Mouse (Mus musculus) olfactory bulb, adult 2 months (tissue): ENCODE data around the gene Odf2. TPM values are rescaled to one million over a fixed set of nuclear protein-coding genes. Genes with fewer than 3 reads are reported as not detected.

ENCODE experiments used
- H3K27ac ChIP-seq: fragments of 200-500 bp; 2 replicates; pipeline ENCODE4 v1.5.1; 2012; ENCODE audit warnings: low read depth, low read length; ENCODE audit not compliant: insufficient read depth
- H3K4me1 ChIP-seq: fragments of 200-500 bp; 2 replicates; pipeline ENCODE4 v1.6.1; 2012; ENCODE audit warnings: low read length; ENCODE audit not compliant: control insufficient read depth, insufficient read depth
- H3K4me3 ChIP-seq: fragments of 200-500 bp; 2 replicates; pipeline ENCODE4 v1.5.1; 2012; ENCODE audit warnings: mild to moderate bottlenecking, low read depth, low read length, moderate library complexity; ENCODE audit not compliant: insufficient read depth
- CTCF ChIP-seq: fragments of 200-500 bp; IDR thresholded peaks from 2 replicates; pipeline ENCODE4 v1.5.1; 2012; ENCODE audit warnings: low read depth, mild to moderate bottlenecking, low read length, moderate library complexity; ENCODE audit not compliant: insufficient read depth
- POLR2A ChIP-seq: fragments of 200-500 bp; IDR thresholded peaks from 2 replicates; pipeline ENCODE4 v1.6.1; 2012; ENCODE audit warnings: mild to moderate bottlenecking, low read depth, low read length, moderate library complexity; ENCODE audit not compliant: insufficient read depth
- WGBS: fragments of 180-500 bp; shearing (Covaris S2); methylation state at CpG from one replicate; pipeline ENCODE4 v1.1.7; 2018; 5-methylcytosine and 5-hydroxymethylcytosine counted together
- polyA plus RNA-seq: library from polyadenylated mRNA; stranded (reverse); fragments of >200 nt; gene quantifications from 2 replicates; pipeline ENCODE4 v1.2.4, GENCODE M21; 2012; ENCODE audit warnings: low replicate concordance; ENCODE audit not compliant: missing spikeins, insufficient read depth, insufficient read length

Odf2 gene
- polyA plus RNA-seq, 1 experiment = 472 TPM

DNA sequence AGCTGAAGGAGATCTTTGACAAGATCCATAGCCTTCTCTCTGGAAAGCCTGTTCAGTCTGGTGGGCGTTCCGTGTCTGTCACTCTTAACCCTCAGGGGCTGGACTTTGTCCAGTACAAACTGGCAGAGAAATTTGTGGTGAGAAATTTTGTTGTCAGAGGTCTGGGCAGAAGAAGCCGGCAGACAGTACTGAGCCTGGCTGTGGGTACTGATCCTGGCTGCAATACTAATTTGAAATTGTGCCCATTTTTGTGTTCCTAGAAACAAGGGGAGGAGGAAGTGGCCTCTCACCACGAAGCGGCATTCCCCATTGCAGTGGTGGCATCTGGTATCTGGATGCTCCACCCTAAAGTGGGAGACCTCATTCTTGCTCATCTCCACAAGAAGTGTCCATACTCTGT, 59.9 kb downstream of the Odf2 start:
- Histone ChIP-seq H3K27ac (no peak overlapping the region), H3K4me1 (no peaks in the 10 kb centered on the region), H3K4me3 (no peak overlapping the region)
- 70% methylated on average over 5 of the region's 5 CpGs for WGBS
- TF ChIP-seq POLR2A (no peak), CTCF (no peak)

DNA sequence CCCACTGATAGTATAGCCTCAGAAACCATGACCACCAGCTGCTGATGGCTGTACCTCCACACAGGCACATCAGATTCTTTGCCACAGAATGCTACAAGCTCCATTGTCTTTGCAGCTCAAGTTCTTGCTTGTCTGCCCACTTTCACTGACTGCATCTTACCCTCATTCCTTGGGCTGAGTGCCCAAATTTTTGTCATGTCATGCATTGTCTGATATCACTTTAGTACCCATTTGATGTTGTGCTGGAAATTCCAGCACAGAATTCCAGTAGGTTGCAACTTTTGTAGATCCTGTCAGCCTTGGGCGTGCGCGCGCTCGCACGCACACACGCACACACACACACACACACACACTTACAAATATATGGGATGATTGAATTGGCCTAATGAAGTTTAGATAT, 72.2 kb downstream of the Odf2 start:
- H3K4me3 ChIP-seq = no peak overlapping the region
- no peak for TF ChIP-seq POLR2A
- TF ChIP-seq CTCF = no peak
- no peak overlapping the region for H3K27ac ChIP-seq
- 98% methylated on average over 7 of the region's 7 CpGs for WGBS
- peaks cover 4% of the 10 kb centered on the region for H3K4me1 ChIP-seq

DNA sequence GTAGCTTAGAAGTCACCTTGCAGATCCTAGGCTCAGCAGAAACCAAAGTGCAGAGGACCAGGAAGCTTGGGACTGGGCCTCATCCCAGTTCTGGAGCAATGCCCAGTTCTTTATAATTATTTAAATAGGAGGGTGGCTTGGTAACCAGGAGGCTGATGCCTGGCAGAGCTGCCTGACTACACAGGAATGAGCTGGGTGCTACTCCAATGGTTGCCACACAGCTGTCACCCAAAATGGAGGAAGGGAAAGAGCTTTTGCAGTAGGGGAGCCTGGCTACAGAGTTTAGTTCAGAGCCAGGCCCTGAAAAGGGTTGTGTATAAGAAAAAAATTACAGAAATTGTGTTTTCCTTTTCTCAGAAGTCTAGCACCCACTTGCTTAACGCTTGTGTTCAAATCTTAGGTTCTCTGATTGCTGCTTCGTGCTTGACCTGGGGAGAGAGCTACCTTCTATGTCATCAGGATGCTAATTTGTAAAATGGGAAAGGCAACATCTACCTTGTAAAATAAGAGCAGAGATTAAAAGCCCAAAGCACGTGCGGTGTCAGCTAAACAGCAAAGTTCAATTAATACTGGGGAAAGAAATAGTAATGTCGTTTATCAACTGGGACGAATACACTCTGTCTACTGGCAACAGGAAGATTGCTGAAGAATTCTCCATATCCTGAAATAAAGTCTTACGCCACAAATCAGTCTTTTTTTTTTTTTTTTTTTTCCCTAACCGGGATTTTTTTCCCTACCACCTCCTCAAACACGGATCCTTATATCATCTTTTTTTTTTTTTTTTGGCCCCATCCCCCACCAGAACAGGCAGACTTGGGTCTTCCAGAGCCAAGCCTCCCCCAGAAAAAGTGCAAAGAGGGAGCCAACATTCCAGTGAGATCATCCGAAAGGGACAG, 75.6 kb downstream of the Odf2 start:
- Histone ChIP-seq H3K4me3 (peak overlapping the region; percentile 58), H3K27ac (peak overlapping the region; percentile 82), H3K4me1 (peaks cover 10% of the 10 kb centered on the region)
- TF ChIP-seq CTCF (no peak), POLR2A (no peak)
- WGBS = 7% methylated on average over 10 of the region's 10 CpGs

DNA sequence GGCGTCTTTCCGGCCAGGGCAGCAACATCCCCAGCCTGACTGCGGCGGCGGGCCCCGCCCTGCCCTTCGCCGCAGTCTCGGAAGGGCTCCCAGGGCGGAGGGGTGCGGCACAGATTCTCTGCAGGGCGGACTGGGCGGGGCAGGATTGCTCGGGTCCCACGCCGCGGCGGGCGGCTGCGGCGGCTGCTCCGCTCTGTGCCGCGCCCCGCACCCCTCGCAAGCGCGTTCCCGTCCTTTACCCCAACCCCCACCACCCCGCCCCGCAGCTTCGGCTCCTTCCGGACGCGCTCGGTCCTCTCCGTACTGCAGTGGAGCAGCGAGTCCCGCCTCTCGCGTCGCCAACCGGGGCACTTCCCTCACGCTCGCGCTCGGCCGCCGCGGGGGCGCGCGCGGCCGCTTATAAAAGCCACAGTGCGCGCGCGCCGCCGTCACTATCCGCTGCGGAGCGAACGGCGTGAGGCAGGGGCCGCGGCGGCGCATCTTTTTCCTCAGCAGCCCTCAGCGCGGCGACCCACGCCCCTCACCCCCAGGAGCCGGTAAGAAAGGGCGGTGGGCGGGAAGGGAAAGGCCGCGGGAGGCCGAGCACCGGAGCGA, 76.3 kb downstream of the Odf2 start, which contains the start of gene Sptan1:
Gene Sptan1, plus strand, starts transcription at position 311 of the 594 bp plus-strand sequence.
- Histone ChIP-seq H3K27ac (peak within 1 kb of the TSS; percentile 89), H3K4me3 (peak within 1 kb of the TSS; percentile 83), H3K4me1 (peaks cover 10% of the 10 kb centered on the region)
- TF ChIP-seq CTCF (no peak), POLR2A (peak; percentile 100)
- under 1% methylated on average over 82 of the region's 82 CpGs for WGBS

DNA sequence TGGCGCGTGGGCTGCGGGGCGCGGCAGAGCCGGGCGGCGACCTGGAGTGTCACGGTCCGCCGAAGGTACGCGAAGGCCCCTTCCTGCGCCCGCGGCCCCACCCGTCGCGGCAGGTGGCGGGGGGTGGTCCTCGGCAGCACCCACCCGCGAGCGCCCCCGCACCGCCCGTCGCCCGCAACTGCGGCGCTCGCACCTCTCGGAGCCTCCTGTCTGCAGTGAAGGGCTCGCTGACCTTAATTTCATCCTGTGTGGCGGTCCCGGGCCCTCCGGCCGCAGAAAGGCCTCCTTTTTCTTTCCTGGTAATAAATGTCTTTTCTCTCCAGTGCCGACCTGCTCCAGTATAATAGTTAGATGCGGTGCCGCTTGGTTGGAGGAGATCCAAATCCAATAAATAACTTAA, 76.9 kb downstream of the Odf2 start:
- no peak for TF ChIP-seq CTCF
- under 1% methylated on average over 41 of the region's 41 CpGs for WGBS
- Histone ChIP-seq H3K27ac (peak overlapping the region; percentile 89), H3K4me1 (peaks cover 10% of the 10 kb centered on the region), H3K4me3 (peak overlapping the region; percentile 83)

DNA sequence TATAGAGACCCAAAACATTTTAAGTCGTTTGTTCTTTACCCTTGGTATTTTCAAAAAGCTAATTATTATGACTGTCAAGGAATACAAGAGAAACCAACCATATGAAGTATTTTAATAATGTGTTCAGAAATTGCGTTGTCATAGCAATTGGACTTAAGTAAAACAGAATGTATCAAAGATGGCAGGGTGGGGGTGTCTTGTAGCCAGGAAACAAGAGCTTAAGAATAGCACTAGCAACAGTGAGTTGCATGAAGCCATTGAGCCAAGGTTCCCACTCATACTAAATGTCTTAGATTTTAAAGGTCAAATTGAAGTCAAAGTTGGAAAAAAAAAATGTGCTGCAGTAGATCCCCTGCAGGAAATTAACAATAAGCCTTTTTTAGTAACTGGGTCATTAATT, 77.8 kb downstream of the Odf2 start:
- H3K4me1 ChIP-seq = peaks cover 12% of the 10 kb centered on the region
- no peak for TF ChIP-seq POLR2A

DNA sequence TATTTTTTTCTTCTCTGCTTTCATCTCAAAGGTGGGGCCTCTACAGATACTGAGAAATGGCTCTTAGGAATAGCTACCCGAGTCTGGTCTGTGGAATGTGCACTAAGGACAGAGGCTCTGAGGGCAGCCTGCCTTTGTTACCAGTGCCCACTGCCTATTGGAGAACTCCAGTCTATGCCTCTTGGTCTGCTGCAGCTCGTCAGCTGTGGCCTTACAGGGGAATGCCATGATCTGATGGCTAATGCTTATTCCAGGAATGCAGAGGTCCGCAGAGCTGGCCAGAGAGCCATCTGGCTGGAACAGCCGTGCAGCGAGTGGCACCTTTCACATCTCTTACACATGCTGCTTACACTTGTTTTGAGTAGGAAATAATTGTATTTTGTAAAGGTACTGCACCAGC, 78.7 kb downstream of the Odf2 start:
- Histone ChIP-seq H3K27ac (no peak overlapping the region), H3K4me3 (peak overlapping the region; percentile 12; the same call in 1 of the 2 replicates), H3K4me1 (peaks cover 12% of the 10 kb centered on the region)
- TF ChIP-seq POLR2A (no peak), CTCF (no peak)
- 25% methylated on average over 5 of the region's 5 CpGs for WGBS

More for the DNA sequence above, 77.8 kb downstream of the Odf2 start:
- 21% methylated on average over 2 of the region's 2 CpGs for WGBS
- Histone ChIP-seq H3K27ac (no peak overlapping the region), H3K4me3 (peak overlapping the region; percentile 24; the same call in 1 of the 2 replicates)

DNA sequence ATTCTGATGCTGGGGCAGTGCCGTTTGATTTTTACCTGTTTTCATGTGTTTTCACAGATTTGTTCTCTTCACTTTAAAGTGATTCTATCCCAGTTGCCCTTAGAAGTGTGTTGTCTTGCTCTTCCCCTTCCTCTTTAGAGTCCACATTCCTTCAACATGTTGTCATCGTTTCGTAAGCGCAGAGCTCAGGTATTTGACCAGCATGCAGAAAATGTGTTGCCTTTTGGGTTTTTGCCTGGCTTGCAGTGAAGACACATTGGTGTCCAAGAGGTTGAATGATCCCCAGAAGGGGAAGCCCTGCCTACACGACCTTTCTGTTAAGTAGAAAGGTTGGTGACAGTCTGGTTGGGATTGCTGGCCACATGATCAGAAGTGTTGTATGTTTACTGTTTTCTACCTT, 79.6 kb downstream of the Odf2 start:
- TF ChIP-seq CTCF (no peak), POLR2A (no peak)
- H3K4me1 ChIP-seq = peaks cover 8% of the 10 kb centered on the region
- H3K4me3 ChIP-seq = no peak overlapping the region
- WGBS = 61% methylated on average over 5 of the region's 5 CpGs
- no peak overlapping the region for H3K27ac ChIP-seq
